Mouse (Mus musculus): Measurements from ENCODE around the gene Tspo2. TPM values are rescaled to one million over a fixed set of nuclear protein-coding genes. Genes with fewer than 3 reads are reported as not detected.

Gene Tspo2
- total RNA-seq, 4 experiments from 2014 or later = 0.89 TPM; not detected in 3

- DNase-seq = no peak
Observed at GRCm38 (mm10) chr17:48450666-48451352, 513 bp downstream of the Tspo2 start.

DNA sequence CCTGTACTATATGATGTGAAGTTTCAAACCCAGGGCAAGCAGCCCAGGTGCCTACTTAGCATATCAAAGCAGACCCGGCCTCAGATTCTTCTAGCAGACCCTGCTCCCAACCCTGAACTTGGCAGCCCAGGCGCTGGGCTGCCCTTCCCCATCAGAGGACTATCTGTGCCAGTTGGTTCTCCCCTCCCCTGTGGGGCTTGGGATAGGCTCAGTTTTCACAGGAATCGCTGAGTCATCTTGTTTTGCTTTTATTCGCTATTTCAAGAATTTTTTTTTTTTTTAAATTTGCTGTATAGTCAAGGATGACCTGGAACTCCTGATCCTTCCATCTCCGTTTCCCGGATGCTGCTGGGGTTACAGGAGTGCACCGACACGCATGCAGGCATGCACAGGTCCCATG is 3.6 kb downstream of the Tspo2 start:
- DNase-seq = no peak

- no peak for DNase-seq
Observed at GRCm38 (mm10) chr17:48443542-48444145, 7.7 kb downstream of the Tspo2 start.

GRCm38 (mm10) chr17:48442745-48443457 is 8.4 kb downstream of the Tspo2 start:
- peak; percentile 17 for DNase-seq

GRCm38 (mm10) chr17:48437421-48437911 is 13.9 kb downstream of the Tspo2 start:
- DNase-seq = no peak

DNA sequence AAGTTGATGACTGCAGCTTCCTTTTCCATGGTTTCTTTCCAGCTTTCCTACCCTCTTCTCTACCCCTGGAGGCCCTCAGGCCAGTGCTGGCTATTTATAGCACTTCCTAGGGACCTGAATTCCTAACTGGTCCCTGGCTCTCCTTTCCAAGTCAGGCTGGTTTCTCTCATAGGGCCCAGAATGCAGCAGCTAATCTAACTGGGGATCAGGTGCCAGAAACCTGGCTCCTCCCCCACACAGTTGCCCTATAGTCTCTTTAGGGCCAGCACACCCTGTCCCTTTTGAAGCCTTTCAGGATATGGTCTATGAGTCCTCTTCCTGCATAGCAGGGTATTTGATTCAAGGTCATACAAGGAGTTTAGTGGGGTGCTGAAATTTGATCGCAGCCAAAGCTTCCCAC is 14.8 kb downstream of the Tspo2 start:
- DNase-seq = no peak

DNA sequence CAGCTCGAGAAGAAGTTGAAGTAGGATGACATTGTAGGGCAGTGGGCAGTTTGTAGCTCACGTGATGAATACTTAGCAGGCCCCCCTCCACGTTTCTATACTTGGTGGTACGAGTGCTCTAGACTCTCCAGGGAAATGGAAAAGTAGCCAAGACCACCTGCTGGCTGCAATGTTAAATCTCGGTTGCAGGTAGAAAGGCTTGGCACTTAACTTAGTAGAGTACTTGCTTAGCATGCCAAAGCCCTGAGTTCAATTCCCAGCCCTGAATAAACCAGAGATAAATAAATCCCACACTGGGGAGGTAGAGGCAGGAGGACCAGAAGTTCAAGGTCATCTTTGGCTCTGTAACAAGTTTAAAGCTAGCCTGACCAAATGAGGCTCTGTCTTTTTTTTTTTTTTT is 16.8 kb downstream of the Tspo2 start:
- DNase-seq = no peak

- no peak for DNase-seq
Observed at GRCm38 (mm10) chr17:48433689-48434330, 17.5 kb downstream of the Tspo2 start.

DNA sequence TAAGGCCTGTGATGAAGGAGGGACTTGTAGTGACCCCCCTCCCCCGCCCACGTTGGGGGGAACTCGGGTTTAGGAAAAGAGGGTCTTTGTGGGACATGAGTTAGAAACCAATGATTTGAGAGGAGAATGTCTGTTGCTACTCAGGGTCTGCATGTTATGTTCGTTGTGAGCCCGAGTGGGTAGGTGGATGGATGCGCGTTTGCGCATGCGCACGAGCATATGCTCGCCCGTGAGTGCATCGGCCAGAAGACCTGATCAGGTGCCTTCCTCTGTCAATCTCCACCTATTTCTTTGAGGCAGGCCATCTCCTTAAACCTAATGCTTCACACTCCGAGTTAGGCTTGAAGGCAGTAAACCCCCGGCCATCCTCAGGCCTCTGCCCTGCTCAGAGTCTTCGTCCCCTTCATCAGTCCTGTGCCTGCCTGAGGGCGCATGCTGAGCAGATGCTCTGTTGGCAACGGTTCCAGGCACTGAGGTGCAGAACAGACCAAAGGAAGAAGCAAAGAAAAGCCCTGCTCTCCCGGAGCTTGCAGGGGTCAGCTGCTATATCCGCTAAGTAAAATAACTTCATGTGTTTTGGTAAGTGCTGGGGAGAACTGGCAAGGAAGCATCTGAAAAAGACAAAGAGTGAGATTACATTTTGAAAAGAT is 18.2 kb downstream of the Tspo2 start:
- no peak for DNase-seq

DNA sequence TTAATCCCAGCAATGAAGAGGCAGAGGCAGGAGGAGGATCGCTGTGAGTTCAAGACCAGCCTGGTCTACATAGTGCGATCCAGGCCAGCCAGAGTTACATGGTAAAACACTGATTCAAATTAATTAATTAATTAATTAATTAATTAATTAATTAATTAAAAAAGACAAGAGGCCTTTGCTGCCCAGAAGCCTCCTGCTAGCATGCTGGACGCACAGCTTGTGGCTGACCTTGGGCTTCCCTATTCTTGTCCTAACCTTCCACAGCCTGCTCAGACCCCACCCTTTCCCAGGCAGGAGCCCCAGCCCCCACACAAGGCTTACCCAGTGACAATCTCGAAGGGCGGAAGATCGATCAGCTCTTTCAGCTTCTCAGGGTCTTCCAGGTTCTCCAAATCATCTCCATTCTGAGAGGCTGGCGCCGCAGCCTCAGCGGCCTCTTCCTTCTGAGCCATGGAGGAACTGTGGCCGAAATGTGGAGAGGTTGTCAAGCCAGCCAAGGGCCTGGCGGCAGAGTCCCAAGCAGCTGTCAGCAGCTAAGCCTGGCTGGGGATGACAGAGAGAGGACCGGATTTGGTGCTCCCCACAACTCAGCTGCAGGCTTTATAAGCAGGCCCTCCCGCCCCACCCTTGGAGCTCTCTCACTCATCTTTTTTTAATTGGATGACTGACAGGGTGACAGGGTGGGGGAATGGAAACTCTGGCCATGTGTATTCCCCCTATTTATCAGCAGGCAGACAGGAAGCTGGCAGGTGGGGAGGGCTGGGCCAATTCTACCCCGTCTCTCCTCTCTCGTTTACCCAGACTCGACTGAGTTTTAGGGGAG is 19.0 kb downstream of the Tspo2 start, which contains the start of gene Apobec2:
Gene Apobec2 (minus strand): TSS at position 773 of the 823 bp plus-strand sequence.
- DNase-seq = no peak

- no peak for DNase-seq
Observed at GRCm38 (mm10) chr17:48431054-48431453, 20.3 kb downstream of the Tspo2 start.

DNA sequence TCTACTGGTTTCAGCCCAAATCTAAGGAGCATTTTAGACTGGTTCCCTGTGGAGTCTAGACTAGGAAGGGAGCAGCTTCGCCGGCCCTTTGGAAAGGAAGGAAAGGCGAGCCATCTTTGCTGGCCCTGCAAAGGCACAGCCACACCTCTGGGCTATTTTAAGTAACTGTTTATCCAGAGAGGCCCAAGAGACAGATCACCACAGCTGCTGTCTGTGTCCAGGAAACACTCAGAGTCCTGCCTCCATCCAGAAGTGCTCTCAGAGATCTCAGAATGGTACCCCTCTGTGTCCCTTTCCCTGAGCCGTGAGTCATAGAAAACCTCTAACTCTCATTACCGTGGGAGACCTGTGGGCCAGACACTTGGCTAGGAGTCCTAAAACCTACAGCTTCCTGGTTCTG is 20.9 kb downstream of the Tspo2 start:
- no peak for DNase-seq

- DNase-seq = no peak
Observed at GRCm38 (mm10) chr17:48427852-48428530, 23.3 kb downstream of the Tspo2 start.

DNA sequence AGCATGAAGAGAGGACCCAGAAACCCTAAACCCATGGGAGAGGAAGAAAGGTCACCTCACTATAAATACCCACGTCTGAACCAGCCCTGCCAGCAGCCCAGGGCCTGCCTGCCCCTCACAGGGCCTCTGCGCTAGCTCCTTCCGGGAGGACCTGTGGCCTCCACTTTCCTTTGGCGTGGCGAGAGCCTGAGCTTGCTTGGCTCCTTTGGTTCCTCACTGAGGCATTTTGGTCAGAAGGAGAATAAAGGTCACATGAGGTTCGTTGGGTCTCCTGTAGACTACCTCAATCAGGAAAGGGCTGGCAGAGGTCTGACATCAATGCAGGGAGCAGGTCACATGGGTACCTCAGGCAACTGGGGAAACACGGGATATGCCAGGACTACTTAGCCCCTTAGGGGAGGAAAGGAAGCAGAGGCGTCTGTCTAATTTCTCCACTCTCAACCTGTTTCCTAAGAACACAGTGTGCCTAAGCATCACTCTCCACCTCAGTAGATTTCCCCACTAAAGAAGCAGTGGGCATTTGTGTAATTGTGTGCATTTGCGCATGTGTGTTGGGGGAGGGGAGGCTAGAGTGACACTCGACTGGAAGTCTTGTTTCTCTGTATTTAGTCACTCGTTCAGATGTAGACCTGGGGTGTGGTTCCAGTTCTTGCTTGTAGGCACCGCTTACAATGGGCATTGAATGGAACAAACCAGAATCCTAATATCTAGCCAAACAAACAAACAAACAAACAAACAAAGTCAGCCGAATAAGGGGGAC is 24.2 kb downstream of the Tspo2 start:
- no peak for DNase-seq

DNA sequence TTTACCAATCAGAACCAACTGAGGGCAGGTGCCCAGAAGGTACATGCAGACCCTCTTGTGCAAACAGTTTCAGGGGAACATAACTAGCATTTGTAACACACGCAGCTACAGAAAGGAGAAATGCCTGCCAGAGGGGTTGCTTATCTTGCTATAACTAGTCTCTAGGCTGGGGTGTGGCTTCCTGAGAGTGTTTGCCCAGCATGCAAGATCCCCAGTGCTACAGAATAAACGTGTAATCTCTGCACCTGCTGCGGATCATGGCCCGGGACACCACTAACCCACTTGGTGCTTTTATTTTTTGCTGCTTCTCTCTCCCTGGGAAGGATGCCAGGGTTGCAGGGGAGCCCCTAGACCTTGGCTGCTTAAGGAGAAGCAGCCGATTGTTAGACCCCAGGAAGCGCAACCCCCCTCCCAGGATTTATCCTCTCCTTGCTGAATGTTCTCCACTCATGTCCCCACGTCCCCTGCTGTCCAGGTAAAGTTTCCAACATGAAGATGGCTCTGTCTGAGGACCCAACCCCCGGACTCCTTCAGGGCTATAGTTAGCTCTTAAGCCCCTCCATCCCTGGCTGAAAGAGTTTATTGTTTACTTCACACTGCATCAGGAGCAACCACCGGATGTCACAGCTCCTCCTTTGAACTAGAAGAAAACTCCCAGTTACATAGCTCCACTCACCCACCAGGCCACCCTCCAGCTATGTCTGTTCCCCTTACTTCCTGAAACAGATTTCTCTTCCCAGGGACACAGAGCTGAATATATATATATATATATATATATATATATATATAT is 25.3 kb downstream of the Tspo2 start:
- no peak for DNase-seq

- DNase-seq = no peak
Observed at GRCm38 (mm10) chr17:48424237-48424636, 27.1 kb downstream of the Tspo2 start.

- no peak for DNase-seq
Observed at GRCm38 (mm10) chr17:48419571-48419970, 31.8 kb downstream of the Tspo2 start.

DNA sequence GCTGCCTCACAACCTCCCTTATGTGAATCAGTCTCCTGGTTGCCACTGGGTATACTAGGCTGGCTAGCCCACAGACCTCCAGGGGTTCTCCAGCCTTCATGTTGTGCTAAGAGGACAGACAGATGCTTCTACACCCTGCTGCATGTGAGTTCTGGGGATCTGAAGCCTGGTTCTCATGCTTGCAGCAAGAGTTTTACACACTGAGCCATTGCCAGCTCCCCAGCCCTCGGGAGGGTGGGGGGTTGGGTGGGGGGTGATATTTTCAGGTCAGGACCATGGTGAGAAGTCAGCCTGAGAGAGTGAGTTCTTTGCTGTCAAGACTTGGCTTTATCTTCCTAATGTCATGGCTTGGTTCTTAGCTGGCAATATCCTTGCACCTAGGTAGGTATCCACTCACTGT is 32.5 kb downstream of the Tspo2 start:
- DNase-seq = no peak

GRCm38 (mm10) chr17:48418174-48418573 is 33.1 kb downstream of the Tspo2 start:
- DNase-seq = no peak

Data from adrenal gland, adult 8-10 months (tissue).